Mouse (Mus musculus): ENCODE data around the gene Ccdc78. TPM values are rescaled to one million over a fixed set of nuclear protein-coding genes. Genes with fewer than 3 reads are reported as not detected.
A peak's percentile ranks its signal among the peaks of the same experiment; 100 is the strongest.

The Ccdc78 gene
- polyA plus RNA-seq, 1 experiment from 2014 or later: 0.47 TPM

GRCm38 (mm10) chr17:25832436-25833290 lies 46.3 kb downstream of the Ccdc78 start:
- DNase-seq (ENCODE audit: low spot score): peak; percentile 98

- no peak for DNase-seq (ENCODE audit: low spot score)
Measured at GRCm38 (mm10) chr17:25833291-25833663, 46.9 kb downstream of the Ccdc78 start, which contains the start of gene Stub1. Stub1 (minus strand) TSS chr17:25833404.

DNA sequence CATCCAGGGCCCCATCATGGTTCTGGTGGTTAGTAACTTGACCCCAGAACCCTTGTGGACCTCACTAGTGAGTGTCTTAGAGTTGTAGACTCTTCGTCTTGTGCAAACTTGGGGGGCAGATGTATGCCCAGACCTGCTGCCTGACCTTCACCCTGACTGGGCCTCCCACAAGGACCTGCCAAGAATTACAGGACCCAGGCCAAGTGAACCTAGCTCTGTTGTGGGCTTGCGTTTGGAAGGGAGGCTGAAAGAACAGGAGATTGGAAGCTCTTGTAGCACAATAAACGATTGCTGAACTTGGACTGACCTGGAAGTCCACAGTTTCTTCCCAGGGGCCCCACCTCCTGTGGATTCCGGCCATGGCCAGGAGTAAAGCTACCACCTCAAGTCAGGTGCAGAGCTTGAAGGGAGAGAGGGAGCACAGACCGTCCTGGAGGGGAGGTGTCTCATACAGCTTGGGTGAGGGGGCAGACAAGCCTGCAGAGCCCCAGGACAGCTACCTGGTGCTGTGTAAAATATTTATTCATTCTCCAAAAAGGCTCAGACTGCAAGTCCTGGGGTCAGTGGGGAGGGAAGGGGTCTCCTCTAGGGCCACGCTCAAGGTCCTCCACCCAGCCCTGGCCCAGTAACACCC lies 47.7 kb downstream of the Ccdc78 start:
- DNase-seq (ENCODE audit: low spot score): no peak

DNA sequence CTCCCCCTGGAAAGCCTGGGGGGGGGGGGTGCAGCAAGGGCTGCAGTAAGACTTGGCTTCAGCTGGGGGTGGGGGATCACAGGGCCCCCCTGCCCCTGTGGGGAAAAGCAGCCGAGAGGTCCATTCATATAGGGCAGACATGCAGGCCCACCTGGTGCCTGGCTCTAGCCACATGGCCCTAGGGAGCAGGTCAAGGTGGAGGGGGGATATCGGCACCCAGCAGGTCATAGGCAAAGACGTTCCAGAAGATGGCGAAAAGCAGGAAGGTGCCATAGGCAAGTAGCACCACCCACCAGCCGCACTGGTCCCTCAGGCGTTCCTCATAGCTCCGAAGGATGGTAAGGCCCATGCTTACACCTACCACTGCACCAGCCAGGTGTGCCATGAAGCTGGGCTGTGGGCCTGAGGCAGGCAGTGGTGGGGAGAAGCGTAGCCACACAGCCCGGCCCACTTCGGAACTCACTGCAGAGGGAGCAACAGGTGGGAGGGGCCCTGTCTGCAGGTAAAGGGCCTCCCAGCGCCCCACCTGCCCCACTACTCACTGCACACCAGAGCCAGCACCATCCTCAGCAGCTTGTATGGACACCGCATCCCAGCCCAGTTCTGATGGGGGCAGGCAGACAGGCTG lies 48.3 kb downstream of the Ccdc78 start:
- DNase-seq (ENCODE audit: low spot score): no peak

GRCm38 (mm10) chr17:25835301-25835700 lies 48.9 kb downstream of the Ccdc78 start:
- no peak for DNase-seq (ENCODE audit: low spot score)

- no peak for DNase-seq (ENCODE audit: low spot score)
Measured at GRCm38 (mm10) chr17:25835816-25836215, 49.4 kb downstream of the Ccdc78 start.

DNA sequence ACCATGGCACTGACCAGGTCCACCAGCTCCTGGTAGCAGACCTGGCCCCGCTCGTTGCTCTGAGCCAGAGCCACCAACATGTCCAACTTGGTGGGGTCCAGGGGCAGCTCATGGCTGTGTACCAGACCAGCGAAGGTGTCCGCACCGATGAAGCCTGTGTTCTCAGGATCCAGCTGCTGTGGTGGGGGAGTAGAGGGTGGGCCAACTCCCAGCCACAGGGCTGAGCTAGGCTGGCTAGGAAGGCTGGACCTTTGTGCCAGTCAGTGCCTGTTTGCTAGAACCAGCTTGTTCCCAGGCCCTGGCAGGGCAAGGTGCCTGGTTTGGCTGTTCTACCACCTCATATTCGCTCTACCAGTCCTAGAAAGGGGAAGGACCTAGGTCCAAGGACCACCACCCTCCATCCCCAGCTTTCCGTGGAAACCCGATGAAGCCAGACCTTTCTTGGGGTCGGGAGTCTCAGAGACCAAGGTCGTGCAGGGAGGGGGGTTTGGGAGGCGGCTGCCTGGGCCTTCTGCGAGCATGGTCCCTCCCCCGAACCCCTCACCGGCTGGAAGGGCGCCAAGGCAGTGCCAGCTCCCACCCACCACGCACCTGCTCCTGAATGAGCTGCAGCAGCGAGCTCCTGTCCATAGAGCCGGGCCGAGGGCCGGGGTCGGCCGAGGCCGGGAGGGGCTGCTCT lies 50.2 kb downstream of the Ccdc78 start:
- DNase-seq (ENCODE audit: low spot score): no peak

- DNase-seq (ENCODE audit: low spot score): peak; percentile 59
Measured at GRCm38 (mm10) chr17:25837076-25837410, 50.7 kb downstream of the Ccdc78 start, which contains the start of gene Rhbdl1. Rhbdl1 (minus strand) TSS chr17:25837295.

DNA sequence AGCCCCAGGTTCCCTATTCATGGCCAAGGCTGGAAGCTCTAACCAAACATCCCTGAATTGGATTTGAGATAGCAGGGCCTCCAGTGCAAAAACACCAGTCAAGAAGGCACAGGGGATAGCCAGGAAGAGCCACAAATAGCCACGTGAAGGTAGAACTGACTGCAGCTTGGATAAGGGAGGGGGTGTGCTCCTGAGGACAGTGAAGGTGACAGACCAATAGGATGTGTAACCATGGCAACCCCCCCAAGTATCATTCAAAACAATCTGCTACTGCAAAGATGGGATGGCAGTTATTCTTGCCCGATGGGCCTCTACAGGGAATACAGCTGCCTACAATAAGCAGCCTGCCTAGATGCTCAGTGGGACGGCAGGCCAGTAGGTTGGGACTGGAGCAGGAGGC lies 51.2 kb downstream of the Ccdc78 start:
- DNase-seq (ENCODE audit: low spot score): no peak

DNA sequence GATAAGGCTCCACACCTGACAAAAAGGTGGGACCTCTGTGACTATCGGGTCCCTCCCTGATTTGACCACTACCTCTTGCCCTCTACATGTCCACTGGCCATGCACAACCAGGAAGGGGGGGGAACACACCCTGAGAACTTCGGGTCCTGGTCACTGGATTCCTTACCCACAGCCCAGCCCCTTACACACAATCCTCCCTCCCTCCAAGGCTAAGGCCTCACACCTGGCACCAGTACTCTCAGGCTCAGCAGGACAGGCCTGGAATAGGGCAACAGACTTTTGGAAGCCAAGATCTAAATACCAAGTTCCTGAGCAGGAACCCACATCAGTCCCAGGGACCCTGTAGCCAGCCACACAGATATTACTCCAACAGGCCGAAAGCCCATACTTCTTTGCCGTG lies 52.5 kb downstream of the Ccdc78 start:
- DNase-seq (ENCODE audit: low spot score): no peak

- no peak for DNase-seq (ENCODE audit: low spot score)
Measured at GRCm38 (mm10) chr17:25839455-25840235, 53.3 kb downstream of the Ccdc78 start.

Small RNA genes within 50 kb of the gene (microRNA-seq; reads per million reads assigned to microRNA genes)
- gene Gm25083 (ENCODE audit: borderline number of aligned reads): not detected
- not detected for gene Mir3082 (ENCODE audit: borderline number of aligned reads)
- gene Mir6966 (ENCODE audit: borderline number of aligned reads): not detected

Other genes starting within 250 kb of the Ccdc78 start
- gene Sox8, start 215.9 kb upstream of the Ccdc78 start, polyA plus RNA-seq (2015; fragmentation: Nextera tagmentation; extraction: Ambion mirVana): 0.23 and 0.26 TPM in 2 replicates
- gene Lmf1, start 207.5 kb upstream of the Ccdc78 start, polyA plus RNA-seq (2015; fragmentation: Nextera tagmentation; extraction: Ambion mirVana): 15.5 and 16.1 TPM in 2 replicates
- 4.6 and 5.5 TPM in 2 replicates for gene Gng13, start 69.4 kb upstream of the Ccdc78 start, polyA plus RNA-seq (2015; fragmentation: Nextera tagmentation; extraction: Ambion mirVana)
- 21.1 and 23.5 TPM in 2 replicates for gene Chtf18, start 59.2 kb upstream of the Ccdc78 start, polyA plus RNA-seq (2015; fragmentation: Nextera tagmentation; extraction: Ambion mirVana)
- gene Rpusd1, start 58.9 kb upstream of the Ccdc78 start, polyA plus RNA-seq (2015; fragmentation: Nextera tagmentation; extraction: Ambion mirVana): 16.9 and 18.7 TPM in 2 replicates
- gene Mslnl, start 50.5 kb upstream of the Ccdc78 start, polyA plus RNA-seq (2015; fragmentation: Nextera tagmentation; extraction: Ambion mirVana): 0.14 and 0.36 TPM in 2 replicates
- 12.0 and 13.7 TPM in 2 replicates for gene Msln, start 32.2 kb upstream of the Ccdc78 start, polyA plus RNA-seq (2015; fragmentation: Nextera tagmentation; extraction: Ambion mirVana)
- gene Narfl, start 12.8 kb upstream of the Ccdc78 start, polyA plus RNA-seq (2015; fragmentation: Nextera tagmentation; extraction: Ambion mirVana): 29.0 and 30.9 TPM in 2 replicates
- gene Haghl, start 907 bp upstream of the Ccdc78 start, polyA plus RNA-seq (2015; fragmentation: Nextera tagmentation; extraction: Ambion mirVana): 55.2 and 60.5 TPM in 2 replicates
- 126 and 131 TPM in 2 replicates for gene Fam173a, start 6.3 kb downstream of the Ccdc78 start, polyA plus RNA-seq (2015; fragmentation: Nextera tagmentation; extraction: Ambion mirVana)
- gene AC134908.4, start 9.1 kb downstream of the Ccdc78 start, polyA plus RNA-seq (2015; fragmentation: Nextera tagmentation; extraction: Ambion mirVana): not detected in 2 replicates
- gene Metrn, start 10.6 kb downstream of the Ccdc78 start, polyA plus RNA-seq (2015; fragmentation: Nextera tagmentation; extraction: Ambion mirVana): 68.5 and 71.6 TPM in 2 replicates
- gene Fbxl16, start 22.5 kb downstream of the Ccdc78 start, polyA plus RNA-seq (2015; fragmentation: Nextera tagmentation; extraction: Ambion mirVana): 0.12 TPM in 1 of 2 replicates, not detected in the other
- 25.8 and 27.3 TPM in 2 replicates for gene Wdr24, start 37.0 kb downstream of the Ccdc78 start, polyA plus RNA-seq (2015; fragmentation: Nextera tagmentation; extraction: Ambion mirVana)
- 28.8 and 32.2 TPM in 2 replicates for gene Jmjd8, start 42.3 kb downstream of the Ccdc78 start, polyA plus RNA-seq (2015; fragmentation: Nextera tagmentation; extraction: Ambion mirVana)
- 181 and 191 TPM in 2 replicates for gene Stub1, start 46.8 kb downstream of the Ccdc78 start, polyA plus RNA-seq (2015; fragmentation: Nextera tagmentation; extraction: Ambion mirVana)
- gene Rhbdl1, start 50.7 kb downstream of the Ccdc78 start, polyA plus RNA-seq (2015; fragmentation: Nextera tagmentation; extraction: Ambion mirVana): 0.38 and 0.45 TPM in 2 replicates
- 1.2 and 1.5 TPM in 2 replicates for gene Gm20683, start 55.2 kb downstream of the Ccdc78 start, polyA plus RNA-seq (2015; fragmentation: Nextera tagmentation; extraction: Ambion mirVana)
- gene Rhot2, start 58.3 kb downstream of the Ccdc78 start, polyA plus RNA-seq (2015; fragmentation: Nextera tagmentation; extraction: Ambion mirVana): 19.7 and 22.6 TPM in 2 replicates
- 9.8 and 10.1 TPM in 2 replicates for gene Wdr90, start 74.9 kb downstream of the Ccdc78 start, polyA plus RNA-seq (2015; fragmentation: Nextera tagmentation; extraction: Ambion mirVana)
- gene Mcrip2, start 82.2 kb downstream of the Ccdc78 start, polyA plus RNA-seq (2015; fragmentation: Nextera tagmentation; extraction: Ambion mirVana): 24.1 and 24.5 TPM in 2 replicates
- 43.5 and 47.0 TPM in 2 replicates for gene Mettl26, start 88.5 kb downstream of the Ccdc78 start, polyA plus RNA-seq (2015; fragmentation: Nextera tagmentation; extraction: Ambion mirVana)
- gene Wfikkn1, start 94.3 kb downstream of the Ccdc78 start, polyA plus RNA-seq (2015; fragmentation: Nextera tagmentation; extraction: Ambion mirVana): 0.46 and 0.51 TPM in 2 replicates
- 14.9 and 20.0 TPM in 2 replicates for gene Rab40c, start 133.1 kb downstream of the Ccdc78 start, polyA plus RNA-seq (2015; fragmentation: Nextera tagmentation; extraction: Ambion mirVana)
- gene Pigq, start 158.4 kb downstream of the Ccdc78 start, polyA plus RNA-seq (2015; fragmentation: Nextera tagmentation; extraction: Ambion mirVana): 28.8 and 34.6 TPM in 2 replicates
- gene Nhlrc4, start 158.4 kb downstream of the Ccdc78 start, polyA plus RNA-seq (2015; fragmentation: Nextera tagmentation; extraction: Ambion mirVana): 0.36 and 0.46 TPM in 2 replicates
- gene A930017K11Rik, start 166.0 kb downstream of the Ccdc78 start, polyA plus RNA-seq (2015; fragmentation: Nextera tagmentation; extraction: Ambion mirVana): not detected in 2 replicates
- 15.3 and 17.0 TPM in 2 replicates for gene Capn15, start 199.2 kb downstream of the Ccdc78 start, polyA plus RNA-seq (2015; fragmentation: Nextera tagmentation; extraction: Ambion mirVana)

Measured in thymus, postnatal 0 days (tissue).